ENCODE assay signal across 25 mouse cellular contexts in the genomic region with DNA sequence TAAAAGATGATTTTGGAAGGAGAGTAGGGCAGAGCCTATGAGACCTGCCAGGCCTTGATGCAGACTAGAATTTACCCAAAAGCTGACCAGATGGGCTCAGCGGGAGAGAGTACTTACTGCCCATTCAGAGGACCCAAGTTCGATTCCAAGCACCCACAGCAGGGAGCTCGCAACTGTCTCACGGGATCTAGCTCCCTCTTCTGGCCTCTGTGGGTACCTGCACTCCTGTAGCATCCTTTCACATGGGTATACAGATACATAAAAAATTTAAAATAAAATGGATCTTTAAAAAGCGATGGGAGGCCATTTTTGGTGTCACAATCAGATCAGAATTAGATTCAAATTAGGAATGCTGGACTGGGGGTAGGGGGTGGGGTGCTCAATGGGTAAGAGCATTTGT. TPM values are rescaled to one million over a fixed set of nuclear protein-coding genes. Genes with fewer than 3 reads are reported as not detected.
DNase-seq lines count a peak whose midpoint lies in the region; ATAC-seq and TF ChIP-seq lines count a peak whose summit lies in the region.
"Had no signal": no experiment of that assay in that cellular context is flagged by ENCODE, and none has a peak within 500 bp of the region (broad histone marks: within the 10 kb centered on the region; RNA-seq: fewer than 3 reads in every experiment).

No protein-coding gene starts in this region.

- no peak overlapping the region for H3K27ac ChIP-seq in cerebellum, adult 2 months (ENCODE audit: insufficient read depth, low read length)
- H3K27ac ChIP-seq in hindbrain, postnatal 0 days = no peak overlapping the region
- no peak overlapping the region for H3K27ac ChIP-seq in hindbrain, embryonic 12.5 days
- H3K27ac ChIP-seq in lung, embryonic 15.5 days = peak overlapping the region; percentile 77; the same call in 1 of the 2 replicates
- H3K27ac ChIP-seq: macrophage; neural tube, embryonic 13.5 days had no signal

- no peak for DNase-seq in cerebellum, adult 2 months
- no peak for DNase-seq in cerebellum, adult 11-12 months
- DNase-seq in hindbrain, postnatal 0 days (ENCODE audit: low spot score) = no peak
- DNase-seq in lung, postnatal 14 days = no peak
- no peak for DNase-seq in brain, embryonic 14.5 days (ENCODE audit: low read depth)
- DNase-seq in thymus, postnatal 14 days = no peak
- DNase-seq: embryo, embryonic 11 days; kidney, adult 8-10 months; thymus, postnatal 36 days had no signal

- ATAC-seq in hindbrain, postnatal 0 days = no peak
- ATAC-seq in hindbrain, embryonic 12.5 days (ENCODE audit: low FRiP score) = no peak
- ATAC-seq in lung, embryonic 15.5 days (ENCODE audit: borderline replicate concordance, extremely low read depth, low FRiP score, low TSS enrichment) = no peak
- ATAC-seq: CD4-positive, CD25-positive, alpha-beta regulatory T cell, adult 4 months; forebrain, embryonic 13.5 days; hindbrain, embryonic 16.5 days; Patski had no signal

- peaks cover 2% of the 10 kb centered on the region; the same call in 1 of the 2 replicates for H3K27me3 ChIP-seq in cerebellum, adult 2 months (ENCODE audit: control insufficient read depth, insufficient read depth, low read length)
- H3K27me3 ChIP-seq in hindbrain, postnatal 0 days (ENCODE audit: insufficient read depth, low read length) = no peaks in the 10 kb centered on the region
- peaks cover 18% of the 10 kb centered on the region for H3K27me3 ChIP-seq in hindbrain, embryonic 12.5 days
- H3K27me3 ChIP-seq in lung, embryonic 15.5 days = peaks cover 6% of the 10 kb centered on the region; the same call in 1 of the 2 replicates

- WGBS in cerebellum, adult 2 months = 77% methylated on average over 5 of the region's 5 CpGs
- 92% methylated on average over 5 of the region's 5 CpGs for WGBS in hindbrain, postnatal 0 days
- 93% methylated on average over 5 of the region's 5 CpGs for WGBS in hindbrain, embryonic 12.5 days
- 93% methylated on average over 5 of the region's 5 CpGs for WGBS in lung, embryonic 15.5 days

- no peaks in the 10 kb centered on the region for H3K36me3 ChIP-seq in hindbrain, postnatal 0 days (ENCODE audit: insufficient read depth, low read length)
- H3K36me3 ChIP-seq in hindbrain, embryonic 12.5 days = no peaks in the 10 kb centered on the region
- H3K36me3 ChIP-seq in lung, embryonic 15.5 days = no peaks in the 10 kb centered on the region
- H3K36me3 ChIP-seq: neural tube, embryonic 13.5 days had no signal

- H3K9me3 ChIP-seq in hindbrain, postnatal 0 days (ENCODE audit: low read length) = no peaks in the 10 kb centered on the region
- H3K9me3 ChIP-seq in hindbrain, embryonic 12.5 days (replicated peaks) = no peaks in the 10 kb centered on the region
- no peaks in the 10 kb centered on the region for H3K9me3 ChIP-seq in lung, embryonic 15.5 days
- H3K9me3 ChIP-seq: forebrain, embryonic 13.5 days; neural tube, embryonic 13.5 days had no signal

- H3K4me3 ChIP-seq in cerebellum, adult 2 months (replicated peaks; ENCODE audit: insufficient read depth, low read depth, low read length) = no peak overlapping the region
- H3K4me3 ChIP-seq in hindbrain, postnatal 0 days (ENCODE audit: low read length) = no peak overlapping the region
- H3K4me3 ChIP-seq in hindbrain, embryonic 12.5 days = no peak overlapping the region
- no peak overlapping the region for H3K4me3 ChIP-seq in lung, embryonic 15.5 days
- H3K4me3 ChIP-seq: forebrain, embryonic 13.5 days; neural tube, embryonic 13.5 days had no signal

- H3K4me1 ChIP-seq in cerebellum, adult 2 months (ENCODE audit: control insufficient read depth, insufficient read depth, low read length) = no peaks in the 10 kb centered on the region
- H3K4me1 ChIP-seq in hindbrain, postnatal 0 days (ENCODE audit: insufficient read depth, low read length) = peaks cover 11% of the 10 kb centered on the region
- H3K4me1 ChIP-seq in hindbrain, embryonic 12.5 days = peaks cover 46% of the 10 kb centered on the region
- H3K4me1 ChIP-seq in lung, embryonic 15.5 days = peaks cover 66% of the 10 kb centered on the region

- TF ChIP-seq POLR2A in cerebellum, adult 2 months (IDR thresholded peaks at IDR 0.05; ENCODE audit: borderline replicate concordance, insufficient read depth, low read length) = no peak
- no peak for TF ChIP-seq POLR2A in brain, embryonic 14.5 days (IDR thresholded peaks at IDR 0.05; ENCODE audit: borderline replicate concordance, extremely low read depth, insufficient read depth, insufficient read length, poor library complexity, severe bottlenecking)

- 0 out of 2 replicates have a peak, but pooled peaks have one; percentile 18 for TF ChIP-seq CTCF in cerebellum, adult 2 months (IDR thresholded peaks at IDR 0.05; ENCODE audit: borderline replicate concordance, insufficient read depth, low read depth, low read length)
- TF ChIP-seq CTCF in hindbrain, postnatal 0 days (IDR thresholded peaks at IDR 0.05; ENCODE audit: low read depth) = 0 out of 2 replicates have a peak, but pooled peaks have one; percentile 3
- peak; percentile 16; the same call in 1 of the 2 replicates for TF ChIP-seq CTCF in brain, embryonic 14.5 days (IDR thresholded peaks at IDR 0.05; ENCODE audit: borderline replicate concordance, extremely low read depth, insufficient read depth, insufficient read length)

- H3K9ac ChIP-seq in hindbrain, postnatal 0 days (replicated peaks; ENCODE audit: low read length) = no peak overlapping the region
- no peak overlapping the region for H3K9ac ChIP-seq in hindbrain, embryonic 12.5 days
- no peak overlapping the region for H3K9ac ChIP-seq in lung, embryonic 15.5 days
- H3K9ac ChIP-seq: forebrain, embryonic 13.5 days; neural tube, embryonic 13.5 days had no signal

- no peak overlapping the region for H3K4me2 ChIP-seq in hindbrain, postnatal 0 days (ENCODE audit: low read depth, low read length)
- no peak overlapping the region for H3K4me2 ChIP-seq in hindbrain, embryonic 12.5 days (replicated peaks)
- H3K4me2 ChIP-seq in lung, embryonic 15.5 days = no peak overlapping the region
- H3K4me2 ChIP-seq: forebrain, embryonic 13.5 days; midbrain, embryonic 11.5 days; neural tube, embryonic 13.5 days had no signal

RNA-seq across cellular contexts. Expression of gene 1700122O11Rik, which starts 11.1 kb away (rescaled TPM):
- polyA plus RNA-seq in cerebellum, adult 2 months (2012; rRNA removed) = not detected in 2 replicates
- total RNA-seq in hindbrain, postnatal 0 days (2014; rRNA removed) = not detected in 2 replicates
- not detected in 2 replicates for polyA plus RNA-seq in hindbrain, postnatal 0 days (2015; fragmentation: Nextera tagmentation; extraction: Ambion mirVana)
- not detected in 2 replicates for polyA plus RNA-seq in hindbrain, embryonic 12.5 days (2016; fragmentation: Nextera tagmentation; extraction: Ambion mirVana)
- not detected in 2 replicates for polyA plus RNA-seq in lung, embryonic 15.5 days (2015; fragmentation: Nextera tagmentation; extraction: Ambion mirVana)
- polyA plus RNA-seq in brain, embryonic 14.5 days (2012; rRNA removed) = not detected in 2 replicates
- total RNA-seq: gastrocnemius, postnatal 4 days; heart, postnatal 10 days; left cerebral cortex, postnatal 36 days; liver, adult 2 months had no signal
- polyA plus RNA-seq: CD4-positive, CD25-positive, alpha-beta regulatory T cell, adult 4 months; forebrain, embryonic 13.5 days; hindbrain, embryonic 16.5 days; large intestine, adult 2 months; liver, adult 2 months; macrophage; midbrain, embryonic 11.5 days; neural tube, embryonic 13.5 days; Patski; spleen, adult 2 months; stomach, embryonic 16.5 days had no signal
